Mouse (Mus musculus) T-helper 1 cell (primary cell): Measurements from ENCODE around the gene Adcy10.

ENCODE experiments used
- in situ Hi-C: fragments of 300-600 bp; cut with MboI, MseI; formaldehyde crosslinking; loops from one replicate; pipeline ENCODE4 v1.15.1; 2025; ENCODE audit warnings: high pct_unique_total_duplicates

Gene Adcy10

GRCm38 (mm10) chr1:165484688-165485233 lies at the start of gene Adcy10:
TSS of gene Adcy10 (plus strand) at chr1:165485183.
- in situ Hi-C loops: no loop called here

GRCm38 (mm10) chr1:165438289-165439021 lies 46.5 kb upstream of the Adcy10 start:
- in situ Hi-C loops: no loop called here

GRCm38 (mm10) chr1:165440788-165441187 lies 44.2 kb upstream of the Adcy10 start:
- in situ Hi-C loops: no loop called here

GRCm38 (mm10) chr1:165441201-165441600 lies 43.8 kb upstream of the Adcy10 start:
- in situ Hi-C loops: no loop called here

- in situ Hi-C loops: no loop called here
These were observed 43.3 kb upstream of the Adcy10 start for GRCm38 (mm10) chr1:165441719-165442118.

- in situ Hi-C loops: loop anchor here (25.0 kb wide), 1 partner anchor 1828 kb away; the partner anchor contains the start of gene Uck2
These were observed 25.9 kb upstream of the Adcy10 start for GRCm38 (mm10) chr1:165459041-165459502.

- in situ Hi-C loops: loop anchor here (25.0 kb wide), 1 partner anchor 1828 kb away; the partner anchor contains the start of gene Uck2
These were observed 25.3 kb upstream of the Adcy10 start for GRCm38 (mm10) chr1:165459503-165460181.

GRCm38 (mm10) chr1:165460360-165460800 lies 24.6 kb upstream of the Adcy10 start, which contains the start of the genes Dcaf6 and Mpc2:
TSS of gene Dcaf6 (minus strand) at chr1:165460475.
TSS of gene Mpc2 (plus strand) at chr1:165460637.
- in situ Hi-C loops: loop anchor here (25.0 kb wide), 1 partner anchor 1827 kb away; the partner anchor contains the start of gene Uck2

GRCm38 (mm10) chr1:165460801-165461377 lies 24.1 kb upstream of the Adcy10 start:
- in situ Hi-C loops: loop anchor here (25.0 kb wide), 1 partner anchor 1826 kb away; the partner anchor contains the start of gene Uck2

GRCm38 (mm10) chr1:165461681-165462080 lies 23.3 kb upstream of the Adcy10 start:
- in situ Hi-C loops: loop anchor here (25.0 kb wide), 1 partner anchor 1826 kb away; the partner anchor contains the start of gene Uck2

GRCm38 (mm10) chr1:165462861-165463260 lies 22.1 kb upstream of the Adcy10 start:
- in situ Hi-C loops: loop anchor here (25.0 kb wide), 1 partner anchor 1824 kb away; the partner anchor contains the start of gene Uck2

- in situ Hi-C loops: loop anchor here (25.0 kb wide), 1 partner anchor 1823 kb away; the partner anchor contains the start of gene Uck2
These were observed 20.4 kb upstream of the Adcy10 start for GRCm38 (mm10) chr1:165464574-165464973.

GRCm38 (mm10) chr1:165468971-165469370 lies 16.0 kb upstream of the Adcy10 start:
- in situ Hi-C loops: loop anchor here (25.0 kb wide), 1 partner anchor 1818 kb away; the partner anchor contains the start of gene Uck2

- in situ Hi-C loops: loop anchor here (25.0 kb wide), 1 partner anchor 1818 kb away; the partner anchor contains the start of gene Uck2
These were observed 15.3 kb upstream of the Adcy10 start for GRCm38 (mm10) chr1:165469717-165470116.

- in situ Hi-C loops: loop anchor here (25.0 kb wide), 1 partner anchor 1816 kb away; the partner anchor contains the start of gene Uck2
These were observed 13.5 kb upstream of the Adcy10 start for GRCm38 (mm10) chr1:165471490-165471889.

GRCm38 (mm10) chr1:165486108-165486507 lies 1.1 kb downstream of the Adcy10 start:
- in situ Hi-C loops: no loop called here

- in situ Hi-C loops: no loop called here
These were observed 4.2 kb downstream of the Adcy10 start for GRCm38 (mm10) chr1:165489197-165489596.

GRCm38 (mm10) chr1:165498856-165499255 lies 13.9 kb downstream of the Adcy10 start:
- in situ Hi-C loops: no loop called here

- in situ Hi-C loops: loop anchor here (5.0 kb wide), 1 partner anchor 54 kb away; no protein-coding TSS in a partner anchor
These were observed 18.5 kb downstream of the Adcy10 start for GRCm38 (mm10) chr1:165503307-165504024.

- in situ Hi-C loops: no loop called here
These were observed 21.3 kb downstream of the Adcy10 start for GRCm38 (mm10) chr1:165506303-165506702.
